Mouse (Mus musculus) erythroid progenitor cell, adult 5-6 weeks (primary cell): ENCODE results near the gene Col25a1. TPM values are rescaled to one million over a fixed set of nuclear protein-coding genes. Genes with fewer than 3 reads are reported as not detected.

Experiments
- ATAC-seq: replicated peaks from 2 replicates; pipeline ENCODE4 v1.8.0; 2016; ENCODE audit warnings: moderate number of reproducible peaks, mild to moderate bottlenecking, moderate TSS enrichment, inconsistent platforms; ENCODE audit not compliant: poor library complexity, low FRiP score, severe bottlenecking
- total RNA-seq, 2 experiments: library from RNA; stranded (forward) in 1 of 2; stranded (reverse) in 1 of 2; fragments of 150-400 nt in 1 of 2; fragments of 186-747, 209-891 nt in 1 of 2; gene quantifications; 2 replicates each; pipeline versions ENCODE4 v1.2.3 to v1.2.4; 2015 to 2017; ENCODE audit warnings: low replicate concordance in 2 of 2

Gene Col25a1
- total RNA-seq (2015; ENCODE audit: low replicate concordance), result not detected in 2 replicates
- total RNA-seq (2017; ENCODE audit: low replicate concordance), result not detected in 2 replicates

DNA sequence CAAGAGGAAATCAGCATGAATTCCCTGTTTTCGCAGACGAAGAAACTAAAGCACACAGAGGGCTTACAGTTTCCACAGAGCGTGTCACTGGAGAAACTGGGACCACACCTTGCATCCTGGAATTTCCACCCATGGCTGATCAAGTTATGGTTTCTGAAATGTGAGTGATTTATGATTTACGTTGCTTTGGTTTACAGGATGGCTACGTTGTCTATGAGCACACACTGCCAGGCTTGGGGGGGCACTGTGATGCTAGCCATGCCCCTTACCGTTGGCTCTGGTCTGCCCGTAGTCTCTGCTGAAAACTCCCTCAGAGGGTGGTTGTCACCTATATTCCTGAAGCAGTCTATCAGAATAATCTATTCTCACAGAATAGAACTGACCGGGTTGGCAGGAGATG is at the start of gene Col25a1:
Gene Col25a1, plus strand, starts transcription at position 301 of the 400 bp plus-strand sequence.
- no peak for ATAC-seq

DNA sequence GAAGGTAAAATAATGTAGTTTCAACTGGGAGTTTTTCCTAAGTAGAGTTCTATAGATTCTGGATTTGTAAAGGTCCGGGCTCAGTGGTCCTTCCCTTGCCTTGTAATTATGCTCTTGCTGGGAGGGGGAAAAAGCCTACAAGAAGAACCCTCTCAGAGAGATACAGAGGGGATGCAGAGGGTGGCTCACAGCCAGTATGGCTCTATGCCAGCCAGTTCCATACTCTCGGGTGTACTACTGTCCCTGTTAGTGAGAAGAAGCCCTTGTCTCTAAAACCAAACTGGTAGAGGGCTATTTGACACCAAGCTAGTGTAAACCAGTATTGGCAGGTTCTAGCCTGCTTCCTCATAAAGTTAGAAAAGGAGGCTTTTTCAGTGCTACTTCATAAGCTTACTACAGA is 48.0 kb upstream of the Col25a1 start:
- ATAC-seq, result no peak

DNA sequence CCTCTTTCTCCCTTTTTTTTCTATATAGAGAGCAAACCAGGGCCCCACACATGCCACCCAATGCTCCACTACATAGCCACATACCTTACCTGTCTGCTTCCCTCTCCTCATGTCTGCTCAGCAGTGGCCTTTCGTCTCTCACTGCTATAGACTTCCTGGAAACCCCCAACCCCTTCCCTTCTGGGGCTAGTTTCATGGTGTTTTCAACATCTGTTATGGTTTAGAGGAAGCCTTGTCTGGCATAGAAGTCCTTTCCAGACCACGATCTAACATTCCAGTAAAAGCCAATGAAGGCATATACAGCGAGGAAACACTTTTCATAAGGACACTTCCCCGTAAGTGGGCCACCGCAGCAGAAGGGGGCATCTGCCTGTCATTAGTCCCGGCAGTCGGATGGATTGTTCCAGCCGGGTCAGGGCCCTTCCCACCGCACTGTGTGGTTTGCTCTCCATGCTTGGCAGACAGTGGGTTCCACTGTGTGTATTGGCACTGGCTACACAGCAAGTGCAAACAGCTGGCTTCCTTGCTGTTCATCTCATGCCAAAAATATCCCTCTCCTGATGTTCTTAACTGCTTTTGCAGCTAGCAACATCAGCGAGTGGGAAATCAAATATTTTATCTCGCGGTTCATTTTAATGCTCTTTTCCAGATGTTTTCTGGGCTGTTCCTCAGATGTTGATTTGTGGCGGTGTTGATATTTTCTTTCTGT is 44.8 kb upstream of the Col25a1 start:
- no peak for ATAC-seq

DNA sequence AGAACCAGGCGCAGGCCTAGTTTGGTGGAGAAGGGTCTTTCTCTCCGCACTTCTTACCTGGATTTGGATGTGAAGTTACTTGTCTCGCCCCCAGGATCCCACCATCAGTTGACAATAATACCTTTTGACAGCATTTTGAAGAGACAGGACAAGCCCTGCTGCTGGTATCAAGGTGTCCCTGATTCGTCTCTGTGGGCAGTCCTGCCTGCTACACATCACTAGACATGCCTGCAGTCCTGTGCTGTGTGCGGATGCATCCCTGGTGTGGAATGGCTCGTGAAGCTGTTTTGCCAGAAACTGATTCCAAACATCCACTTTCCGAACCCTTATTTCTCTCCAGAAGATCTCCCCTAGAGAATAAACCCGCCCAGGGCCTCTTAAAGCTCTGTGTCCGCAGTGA is 43.8 kb upstream of the Col25a1 start:
- no peak for ATAC-seq

DNA sequence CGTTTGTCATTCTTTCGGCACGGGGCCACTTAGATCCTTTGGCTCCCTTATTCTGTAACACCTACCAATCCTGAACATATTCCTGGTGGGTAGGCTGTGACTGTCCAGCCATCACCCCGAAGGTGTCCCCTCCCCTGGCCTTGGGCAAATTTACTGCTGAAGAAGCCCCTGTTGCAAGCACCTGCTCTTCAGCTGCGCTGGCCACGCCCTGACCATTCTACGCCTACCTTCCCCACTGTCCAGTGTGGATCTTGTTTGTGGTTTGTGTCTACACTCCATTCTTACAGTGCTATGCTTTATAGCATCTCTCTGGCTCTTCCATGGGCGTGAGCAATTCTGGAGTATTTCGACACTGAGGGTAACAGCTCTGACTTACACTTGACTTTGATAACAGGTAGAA is 42.6 kb upstream of the Col25a1 start:
- no peak for ATAC-seq

DNA sequence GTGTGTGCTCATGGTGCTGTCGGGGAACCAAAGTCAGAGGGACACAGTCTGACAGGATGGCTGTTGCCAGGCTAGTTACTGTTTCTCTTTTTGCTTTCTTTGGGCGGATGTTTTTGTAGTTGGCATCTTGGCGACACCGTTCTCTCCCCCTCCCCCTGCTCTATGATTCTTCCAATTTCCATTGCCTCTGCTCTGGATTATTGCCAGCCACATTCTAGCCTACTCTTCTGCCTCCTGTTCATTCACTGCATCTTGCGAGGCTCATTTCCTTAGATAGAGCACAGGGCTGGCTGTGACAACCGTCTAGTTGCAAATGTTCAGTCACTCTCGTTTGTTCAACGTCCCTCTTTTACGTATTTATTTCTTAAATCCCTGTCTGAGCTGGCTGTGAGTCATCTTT is 40.8 kb upstream of the Col25a1 start:
- ATAC-seq, result no peak

DNA sequence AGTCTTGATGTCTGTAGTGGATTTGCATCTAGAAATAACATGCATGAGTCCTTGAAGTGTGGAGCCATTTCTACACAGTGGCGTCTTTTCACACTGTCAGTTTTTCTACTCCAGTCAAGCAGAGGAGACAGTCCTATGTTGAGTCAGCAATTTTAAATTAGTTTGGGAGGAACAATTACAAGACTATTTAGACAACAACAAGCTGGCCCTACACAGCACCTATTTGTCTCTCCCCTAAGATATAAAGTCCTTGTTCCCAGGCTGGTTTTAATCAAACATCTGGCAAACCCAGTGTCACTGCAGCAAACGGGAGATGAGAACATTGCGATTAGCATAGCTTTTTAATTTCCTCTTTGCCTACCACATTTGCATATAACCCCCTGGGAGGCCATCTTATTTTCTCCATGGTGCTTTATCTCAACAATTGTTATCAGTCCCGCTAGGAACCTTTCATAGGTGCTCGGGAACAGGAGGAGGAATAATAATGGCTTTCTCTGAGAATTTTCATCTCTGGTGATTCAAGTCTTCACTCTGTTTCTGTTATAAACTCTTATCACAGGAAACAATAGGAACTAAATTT is 37.1 kb upstream of the Col25a1 start:
- ATAC-seq, result no peak

DNA sequence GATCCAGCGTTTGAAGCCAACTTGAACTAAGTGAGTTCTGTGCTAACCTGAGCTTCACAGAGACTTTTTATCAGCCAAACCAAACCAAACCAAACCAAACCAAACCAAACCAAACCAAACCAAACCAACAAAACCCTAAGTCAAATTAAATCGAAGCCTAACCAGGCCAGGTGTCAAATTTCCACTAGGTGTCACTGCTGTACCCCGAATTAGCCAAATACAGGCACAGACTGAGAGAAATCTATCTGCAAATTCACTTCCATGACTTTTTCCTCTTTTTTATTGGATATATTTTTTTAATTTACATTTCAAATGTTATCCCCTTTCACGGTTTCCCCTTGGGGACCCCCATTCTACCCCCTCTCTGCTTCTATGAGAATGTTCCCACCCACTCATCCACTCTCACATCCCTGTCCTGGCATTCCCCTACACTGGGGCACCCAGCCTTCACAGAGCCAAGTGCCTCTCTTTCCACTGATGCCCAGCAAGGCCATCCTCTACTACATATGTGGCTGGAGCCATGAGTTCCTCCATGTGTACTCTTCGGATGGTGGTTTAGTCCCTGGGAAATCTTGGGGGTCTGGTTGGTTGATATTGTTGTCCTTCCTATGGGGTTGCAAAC is 36.0 kb upstream of the Col25a1 start:
- no peak for ATAC-seq

DNA sequence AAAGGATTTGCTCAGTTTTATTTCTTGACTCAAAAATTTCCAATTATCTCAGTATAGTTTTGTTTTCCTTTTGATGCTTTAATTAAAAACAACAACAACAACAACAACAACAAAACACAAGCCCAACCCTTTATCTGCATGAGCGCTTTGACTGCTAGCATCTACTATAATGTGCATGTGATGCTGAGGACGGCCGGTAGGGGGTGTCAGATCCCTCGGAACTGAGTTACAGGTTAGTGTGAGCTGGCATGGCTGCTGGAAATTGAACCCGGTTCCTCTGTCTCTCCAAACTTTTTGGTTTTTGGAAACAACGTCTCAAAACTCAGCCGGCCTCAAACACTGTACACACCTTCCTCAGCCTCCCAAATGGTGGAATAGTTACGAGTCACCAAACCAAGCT is 27.8 kb upstream of the Col25a1 start:
- ATAC-seq, result no peak

DNA sequence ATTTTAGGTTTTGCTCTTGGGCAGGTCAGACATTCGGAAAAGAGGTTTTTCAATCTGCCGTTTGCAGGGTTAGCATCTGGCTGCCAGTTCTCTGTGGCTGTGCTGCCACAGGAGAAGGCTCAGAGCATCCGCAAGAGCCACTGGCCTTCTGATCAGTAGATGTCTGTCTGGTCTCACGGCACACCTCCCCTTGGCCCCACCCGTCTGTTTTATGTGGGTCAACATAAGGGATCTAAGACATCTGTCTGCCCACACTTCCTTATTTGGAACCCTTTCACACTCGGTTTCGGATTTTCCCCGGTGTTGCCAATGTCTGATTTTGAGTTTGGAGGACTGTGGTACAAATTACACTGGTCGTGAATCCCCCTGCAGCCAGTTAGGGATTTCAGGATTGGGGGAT is 26.8 kb upstream of the Col25a1 start:
- no peak for ATAC-seq

DNA sequence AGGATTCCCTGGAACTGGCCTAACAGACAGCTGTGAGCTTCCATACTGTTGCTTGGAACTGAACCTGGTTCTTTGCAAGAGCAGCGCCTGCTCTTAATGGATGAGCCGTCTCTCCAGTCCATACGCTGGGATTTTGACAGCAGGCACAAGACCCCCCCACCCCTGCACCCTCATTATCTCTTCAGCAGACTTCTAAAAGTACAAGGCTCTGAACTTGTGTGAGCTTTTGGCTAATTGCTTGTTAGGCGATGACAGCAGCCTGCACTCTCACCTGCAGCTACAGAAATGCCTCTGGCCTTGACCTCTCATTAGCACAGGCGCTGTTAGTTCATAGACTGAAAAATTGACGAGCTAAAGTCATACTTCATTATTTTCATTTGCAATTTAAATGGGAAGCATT is 14.4 kb upstream of the Col25a1 start:
- no peak for ATAC-seq

DNA sequence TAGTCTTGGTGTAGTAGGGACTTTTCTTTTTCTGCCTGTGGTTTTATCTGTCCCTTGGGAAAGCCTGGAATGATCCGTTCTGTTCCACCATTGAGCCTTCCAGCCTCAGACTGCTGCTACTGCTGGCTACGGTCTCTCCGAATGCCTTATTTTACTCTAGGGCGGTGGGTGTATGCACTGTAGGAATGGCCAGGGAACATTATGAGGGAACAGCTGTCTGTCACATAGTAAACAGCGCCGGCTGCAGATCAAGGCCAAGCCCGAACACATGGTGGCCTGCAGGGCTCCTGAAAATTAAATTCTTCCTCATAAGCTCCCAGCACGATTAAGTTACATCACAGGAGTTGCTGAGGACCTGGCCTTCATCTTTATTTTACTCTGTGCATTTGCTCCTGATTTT is 3.5 kb upstream of the Col25a1 start:
- no peak for ATAC-seq

DNA sequence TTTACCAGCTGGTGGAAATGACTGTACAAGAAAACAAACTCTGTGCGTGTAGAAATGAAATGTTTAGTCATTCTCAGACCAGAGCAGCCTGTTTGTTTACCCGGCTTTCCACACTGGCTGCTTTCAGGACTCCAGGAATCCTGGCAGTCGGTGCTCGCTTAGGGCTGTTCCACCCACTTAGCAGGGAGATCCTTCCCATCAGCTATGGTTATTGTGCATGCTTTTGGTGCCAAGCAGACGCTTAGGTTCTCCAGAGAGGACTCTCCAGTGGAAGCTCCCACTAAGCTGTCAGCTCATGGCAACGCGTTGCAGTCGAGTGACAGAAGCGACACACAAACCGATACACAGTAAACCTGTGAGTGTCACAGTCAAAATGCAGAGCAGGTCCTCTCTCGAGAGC is 2.7 kb upstream of the Col25a1 start:
- ATAC-seq, result no peak

DNA sequence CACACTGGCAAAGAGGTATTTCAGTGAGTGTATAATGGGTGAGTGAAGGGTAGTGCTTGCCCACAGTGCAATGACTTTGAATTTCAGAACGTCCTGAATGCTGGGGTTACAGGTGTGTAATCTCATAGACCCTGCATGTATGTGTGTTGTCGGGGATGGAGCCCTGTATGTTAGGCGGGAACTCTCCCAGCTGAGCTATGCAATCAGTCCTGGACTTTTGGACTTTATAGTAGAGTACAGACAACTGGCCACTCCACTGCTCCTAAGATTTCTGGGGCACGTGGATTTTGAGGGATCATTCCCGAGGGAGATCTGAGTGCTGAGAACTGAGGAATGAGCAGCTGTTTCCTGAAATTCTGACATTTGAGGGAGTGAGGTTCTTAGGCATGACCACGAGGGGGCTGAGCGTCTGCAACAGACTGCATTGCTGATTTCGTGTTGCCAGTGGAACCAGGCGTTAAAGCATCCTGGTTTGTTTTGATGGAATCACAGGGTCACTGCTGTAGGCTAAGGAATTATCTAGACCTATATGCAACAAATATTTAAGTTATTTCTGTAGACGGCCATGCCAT is 1.6 kb upstream of the Col25a1 start:
- no peak for ATAC-seq

DNA sequence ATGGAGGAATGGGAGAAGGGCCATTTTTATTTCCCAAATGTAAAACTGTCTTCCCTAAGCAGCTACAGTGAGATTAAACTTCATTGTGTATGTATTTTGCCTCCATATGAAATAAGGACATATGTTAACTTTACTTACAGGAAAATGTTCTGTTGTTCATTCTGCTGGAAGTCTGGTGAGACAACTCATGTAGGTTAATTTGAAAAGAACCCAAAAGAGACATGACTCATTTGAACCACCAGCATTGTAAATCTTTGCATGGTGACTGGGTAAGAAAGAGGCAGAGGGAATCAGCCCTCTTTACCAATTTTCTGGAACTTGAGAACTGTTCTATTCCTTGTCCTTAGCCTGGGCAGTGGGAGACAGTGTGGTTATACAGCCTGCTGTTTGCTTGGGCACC is 5.9 kb downstream of the Col25a1 start:
- ATAC-seq, result no peak

DNA sequence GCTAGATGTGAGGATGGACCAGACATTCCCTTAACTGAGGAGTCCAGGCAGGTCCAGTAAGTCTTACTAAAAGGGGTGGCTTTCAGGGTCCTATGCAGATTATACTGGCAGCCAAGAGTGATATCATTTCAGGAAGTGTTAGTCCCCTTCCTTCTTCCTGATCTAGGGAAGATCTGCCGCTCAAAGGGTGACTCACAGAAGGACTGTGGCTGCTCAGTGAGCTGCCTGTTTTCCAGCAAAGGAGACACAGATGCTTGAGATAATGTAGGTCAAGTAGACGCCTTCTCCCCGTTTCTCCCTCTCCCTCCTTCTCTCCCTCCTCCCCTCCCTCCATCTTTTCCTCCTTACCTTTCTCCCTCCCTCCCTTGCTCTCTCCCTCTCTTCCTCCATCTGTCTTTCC is 6.3 kb downstream of the Col25a1 start:
- ATAC-seq, result no peak

DNA sequence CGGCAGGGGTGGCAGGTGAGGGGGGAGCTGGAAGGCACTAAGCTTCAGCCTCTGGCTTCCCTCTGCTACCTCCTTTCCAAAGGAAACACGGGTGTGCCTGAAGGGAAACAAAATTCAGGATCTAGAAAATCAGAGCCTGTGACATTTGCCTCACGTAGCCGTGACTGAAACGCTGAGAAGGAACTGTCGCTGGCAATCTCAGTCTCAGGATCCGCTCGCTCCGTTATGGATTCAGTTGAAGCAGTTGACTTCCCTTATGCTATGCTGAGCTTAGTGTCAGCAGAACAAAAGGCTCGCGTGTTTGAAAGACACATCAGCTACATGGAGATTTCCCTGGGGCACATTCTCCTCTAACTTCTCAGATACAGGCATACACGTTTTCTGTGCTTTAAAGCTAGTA is 14.6 kb downstream of the Col25a1 start:
- ATAC-seq, result no peak

DNA sequence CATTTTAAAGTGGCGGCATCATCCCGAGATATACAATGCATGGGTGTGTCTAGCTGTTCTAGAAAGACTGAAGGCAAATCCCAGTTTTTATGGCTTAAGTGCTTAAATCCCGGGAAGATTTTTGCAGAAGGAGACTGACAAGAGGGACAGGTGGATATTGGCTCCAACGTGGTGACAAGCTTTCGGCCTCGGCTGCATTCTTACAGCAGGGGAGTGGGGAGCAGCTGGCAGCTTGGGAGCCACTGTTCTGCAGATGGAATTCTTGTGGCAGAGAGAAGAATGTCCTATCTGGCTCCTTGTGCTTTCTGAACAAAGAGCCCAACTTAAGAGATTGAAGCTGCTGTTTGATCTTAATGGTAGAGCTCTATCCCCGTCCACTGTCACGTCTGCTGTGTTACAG is 16.5 kb downstream of the Col25a1 start:
- ATAC-seq, result no peak

DNA sequence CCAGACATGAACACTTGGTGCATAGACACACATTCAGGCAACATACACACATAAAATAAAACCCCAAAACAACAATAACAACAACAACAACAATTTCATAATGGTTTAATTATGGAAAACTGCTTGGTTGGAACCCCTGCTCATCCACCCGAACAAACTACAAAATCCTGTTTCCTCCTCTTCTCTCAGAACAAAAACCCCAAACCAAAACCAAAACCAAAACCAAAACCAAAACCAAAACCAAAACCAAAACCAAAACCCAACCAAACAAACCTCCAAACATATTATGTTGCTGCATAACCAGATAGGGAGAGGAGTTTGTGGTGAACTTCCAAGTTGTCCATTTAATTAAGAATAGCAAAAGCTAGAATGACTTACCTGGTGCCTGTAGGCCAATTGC is 17.9 kb downstream of the Col25a1 start:
- ATAC-seq, result no peak

DNA sequence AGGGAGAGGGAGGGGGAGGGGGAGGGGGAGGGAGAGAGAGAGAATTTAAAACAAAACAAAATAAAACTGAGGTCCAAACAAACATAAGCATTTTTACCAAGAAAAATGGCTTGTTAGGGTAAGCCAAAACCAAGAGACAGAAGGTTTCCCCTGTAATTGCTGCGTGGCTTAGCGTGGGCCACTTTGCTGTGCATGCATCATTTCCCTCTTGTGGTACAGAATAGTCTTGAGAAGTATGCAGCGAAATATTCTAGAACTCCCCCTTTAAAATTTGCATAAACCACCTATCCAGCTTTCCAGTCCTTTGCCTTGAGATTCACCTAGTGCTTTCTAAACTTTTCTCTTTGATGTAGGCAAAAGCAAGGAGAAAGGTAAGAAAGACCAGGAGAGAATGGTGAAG is 21.8 kb downstream of the Col25a1 start:
- no peak for ATAC-seq

DNA sequence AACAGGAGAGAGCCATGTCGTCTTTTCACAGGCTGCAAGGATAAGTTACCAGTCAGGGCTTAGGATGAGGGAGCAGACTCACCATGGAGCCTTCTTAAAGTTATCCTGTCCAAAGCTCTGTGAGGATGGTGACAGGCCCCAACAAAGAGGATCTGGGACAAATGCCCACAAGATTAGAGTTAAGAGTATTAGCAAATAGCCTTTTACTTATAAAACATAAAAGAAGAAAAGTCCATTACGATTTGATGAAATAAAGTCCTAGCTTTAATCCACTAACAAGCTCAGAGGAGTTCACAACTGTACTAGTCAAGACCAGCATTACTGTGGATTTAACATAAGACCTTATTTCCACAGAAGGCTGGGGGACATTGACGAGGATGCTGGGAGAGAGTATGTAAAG is 26.2 kb downstream of the Col25a1 start:
- no peak for ATAC-seq
